Mouse (Mus musculus): ENCODE data around the gene Elmo3.

- TF ChIP-seq POLR2A (IDR thresholded peaks at IDR 0.05; ENCODE audit: low read depth, low read length) (no peak), MAFK (IDR thresholded peaks at IDR 0.05; ENCODE audit: insufficient replicate concordance, low read length) (no peak), CTCF (conservative IDR thresholded peaks at IDR 0.05 in 1 of 2, IDR thresholded peaks at IDR 0.05 in 1 of 2; ENCODE audit: low read depth in 2 of 2, low read length in 2 of 2) (no peak), RAD21 (IDR thresholded peaks at IDR 0.05; ENCODE audit: low read depth, low read length) (no peak), MYC (IDR thresholded peaks at IDR 0.05; ENCODE audit: low read depth, low read length) (no peak), MAX (IDR thresholded peaks at IDR 0.05; ENCODE audit: low read length) (no peak), ETS1 (conservative IDR thresholded peaks at IDR 0.05; ENCODE audit: low read depth, low read length) (no peak), KAT2A (IDR thresholded peaks at IDR 0.05; ENCODE audit: insufficient replicate concordance, low read length) (no peak), EP300 (IDR thresholded peaks at IDR 0.05; ENCODE audit: low read length) (no peak), USF1 (IDR thresholded peaks at IDR 0.05; ENCODE audit: low read depth, low read length) (no peak)
Measured at GRCm38 (mm10) chr8:105330325-105330724, 24.9 kb downstream of the Elmo3 start.

Measured in CH12.LX (cell line).